Mouse (Mus musculus): Measurements from ENCODE around the gene Sowahb. TPM values are rescaled to one million over a fixed set of nuclear protein-coding genes. Genes with fewer than 3 reads are reported as not detected.

Sowahb gene
- polyA plus RNA-seq, 1 experiment from 2014 or later: 0.04 TPM

GRCm38 (mm10) chr5:92992106-92992505 is 52.7 kb downstream of the Sowahb start:
- Histone ChIP-seq H3K9ac (no peak overlapping the region), H3K27me3 (replicated peaks) (no peaks in the 10 kb centered on the region), H3K9me3 (no peaks in the 10 kb centered on the region), H3K27ac (no peak overlapping the region), H3K4me3 (no peak overlapping the region), H3K36me3 (replicated peaks) (no peaks in the 10 kb centered on the region), H3K4me1 (peaks cover 5% of the 10 kb centered on the region; the same call in 1 of the 2 replicates), H3K4me2 (no peak overlapping the region)
- ATAC-seq (replicated peaks): no peak
- 93% methylated on average over 3 of the region's 3 CpGs for WGBS

Other genes with a start within 250 kb of the Sowahb start
- 148 TPM in 2 replicates for gene Sept11, start 48.4 kb upstream of the Sowahb start, polyA plus RNA-seq (2015; fragmentation: Nextera tagmentation; extraction: Ambion mirVana)
- 136 and 143 TPM in 2 replicates for gene Ccni, start 161.5 kb upstream of the Sowahb start, polyA plus RNA-seq (2015; fragmentation: Nextera tagmentation; extraction: Ambion mirVana)
- gene 2010109A12Rik, start 161.5 kb upstream of the Sowahb start, polyA plus RNA-seq (2015; fragmentation: Nextera tagmentation; extraction: Ambion mirVana): 2.3 and 2.4 TPM in 2 replicates
- gene Ccng2, start 222.2 kb upstream of the Sowahb start, polyA plus RNA-seq (2015; fragmentation: Nextera tagmentation; extraction: Ambion mirVana): 83.0 and 92.7 TPM in 2 replicates

Data from midbrain, embryonic 15.5 days (tissue).